Mouse (Mus musculus) bone marrow, adult 2 months (tissue): ENCODE measurements around the gene Zfp326.

Experiments used
- CTCF ChIP-seq: fragments of 200-500 bp; IDR thresholded peaks from 2 replicates; pipeline ENCODE4 v1.5.1; 2011; ENCODE audit warnings: low read length, control low read depth; ENCODE audit not compliant: control insufficient read depth, insufficient read depth
- POLR2A ChIP-seq: fragments of 200-500 bp; IDR thresholded peaks from 2 replicates; pipeline ENCODE4 v1.6.1; 2011; ENCODE audit warnings: low read depth, mild to moderate bottlenecking, control low read depth, low read length, borderline replicate concordance; ENCODE audit not compliant: control insufficient read depth

DNA sequence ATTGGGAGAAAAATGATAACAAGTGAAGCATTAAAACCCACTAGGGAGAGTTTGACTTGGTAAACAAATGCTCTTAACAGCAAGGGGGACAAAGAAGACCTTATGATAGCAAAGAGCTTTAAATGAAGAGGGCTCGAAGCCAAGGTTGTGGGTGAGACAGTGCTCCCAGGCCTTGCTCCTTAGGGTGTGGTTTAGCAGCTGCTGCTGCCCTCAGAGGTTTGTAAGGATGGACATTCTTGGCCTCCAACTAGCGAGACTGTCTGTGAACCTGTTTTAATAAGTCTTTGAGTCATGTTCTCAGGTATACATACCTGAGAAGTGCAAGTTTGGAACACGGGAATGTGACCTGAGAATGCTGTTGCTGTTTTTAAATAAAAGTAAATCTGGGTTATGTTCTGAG lies 2.6 kb upstream of the Zfp326 start:
- TF ChIP-seq POLR2A (no peak), CTCF (no peak)
